Mouse (Mus musculus) kidney, postnatal 0 days (tissue): ENCODE measurements around the gene Cdhr3. TPM values are rescaled to one million over a fixed set of nuclear protein-coding genes. Genes with fewer than 3 reads are reported as not detected.
A peak's percentile ranks its signal among the peaks of the same experiment; 100 is the strongest.

Experiments used
- ATAC-seq: fragments of 200-750 bp; cut with Nextera tagmentation; replicated peaks from 2 replicates; pipeline ENCODE4 v1.8.0; 2017; ENCODE audit warnings: low read depth, moderate number of reproducible peaks, moderate TSS enrichment, moderate library complexity; ENCODE audit not compliant: low FRiP score
- DNase-seq: peaks from one replicate; pipeline ENCODE4 v3.0.0-alpha.2; 2016; ENCODE audit warnings: low spot score
- H3K27ac ChIP-seq: fragments of 300-500 bp; sonication (generic); 2 replicates; pipeline ENCODE4 v1.5.1; 2014; ENCODE audit warnings: mild to moderate bottlenecking
- H3K27me3 ChIP-seq: fragments of 300-500 bp; sonication (generic); 2 replicates; pipeline ENCODE4 v1.6.1; 2014; ENCODE audit warnings: low read length, mixed read lengths; ENCODE audit not compliant: insufficient read depth
- H3K36me3 ChIP-seq: fragments of 300-500 bp; sonication (generic); 2 replicates; pipeline ENCODE4 v1.6.1; 2014; ENCODE audit warnings: low read length, mixed read lengths; ENCODE audit not compliant: insufficient read depth
- H3K4me1 ChIP-seq: fragments of 300-500 bp; sonication (generic); replicated peaks from 2 replicates; pipeline ENCODE4 v1.6.1; 2014; ENCODE audit warnings: antibody characterized with exemption, low read length, mixed read lengths; ENCODE audit not compliant: insufficient read depth
- H3K4me2 ChIP-seq: fragments of 300-500 bp; sonication (generic); 2 replicates; pipeline ENCODE4 v1.6.1; 2014; ENCODE audit warnings: mild to moderate bottlenecking, low read length, moderate library complexity, mixed read lengths
- H3K4me3 ChIP-seq: fragments of 300-500 bp; sonication (generic); replicated peaks from 2 replicates; pipeline ENCODE4 v1.5.1; 2014; ENCODE audit warnings: low read depth, low read length
- H3K9ac ChIP-seq: fragments of 300-500 bp; sonication (generic); 2 replicates; pipeline ENCODE4 v1.6.1; 2014; ENCODE audit warnings: low read depth, low read length
- H3K9me3 ChIP-seq: fragments of 300-500 bp; sonication (generic); replicated peaks from 2 replicates; pipeline ENCODE4 v1.6.1; 2016; ENCODE audit warnings: low read length, inconsistent platforms, mixed read lengths
- CTCF ChIP-seq: IDR thresholded peaks from 2 replicates; pipeline ENCODE4 v1.5.1; 2016; ENCODE audit warnings: antibody characterized with exemption, low read depth, mild to moderate bottlenecking, moderate library complexity
- WGBS: fragments of 180-500 bp; shearing (Covaris S2); extraction: QIAGEN DNeasy Blood & Tissue Kit; methylation state at CpG from one replicate; pipeline ENCODE4 v1.1.7; 2014; 5-methylcytosine and 5-hydroxymethylcytosine counted together
- polyA plus RNA-seq: library from polyadenylated mRNA; unstranded; fragments of >200 nt; fragmentation: Nextera tagmentation; extraction: Ambion mirVana; gene quantifications from 2 replicates; pipeline ENCODE4 v1.2.1, GENCODE M21; 2015

The Cdhr3 gene
- polyA plus RNA-seq, 1 experiment from 2014 or later = not detected

GRCm38 (mm10) chr12:33040811-33041210 lies 51.9 kb downstream of the Cdhr3 start:
- H3K4me3 ChIP-seq = no peak overlapping the region
- no peak for DNase-seq

GRCm38 (mm10) chr12:33038676-33039075 lies 54.0 kb downstream of the Cdhr3 start:
- Histone ChIP-seq H3K27ac (no peak overlapping the region), H3K4me2 (no peak overlapping the region), H3K36me3 (no peaks in the 10 kb centered on the region), H3K4me1 (peaks cover 15% of the 10 kb centered on the region; the same call in 1 of the 2 replicates), H3K27me3 (no peaks in the 10 kb centered on the region), H3K9ac (no peak overlapping the region), H3K4me3 (no peak overlapping the region), H3K9me3 (no peaks in the 10 kb centered on the region)
- TF ChIP-seq CTCF = no peak
- ATAC-seq (no peak), DNase-seq (no peak)

More at GRCm38 (mm10) chr12:33040811-33041210, 51.9 kb downstream of the Cdhr3 start:
- no peak for ATAC-seq
- Histone ChIP-seq H3K9ac (no peak overlapping the region), H3K27me3 (no peaks in the 10 kb centered on the region), H3K4me1 (0 out of 2 replicates have a peak, but pooled peaks cover 2% of the 10 kb centered on the region), H3K27ac (no peak overlapping the region), H3K9me3 (no peaks in the 10 kb centered on the region), H3K36me3 (no peaks in the 10 kb centered on the region), H3K4me2 (no peak overlapping the region)
- WGBS = 87% methylated on average over 2 of the region's 2 CpGs
- TF ChIP-seq CTCF = no peak

- DNase-seq (peak; percentile 65), ATAC-seq (no peak)
- no peaks in the 10 kb centered on the region for H3K27me3 ChIP-seq
- H3K4me2 ChIP-seq = peak overlapping the region; percentile 30
- no peaks in the 10 kb centered on the region for H3K9me3 ChIP-seq
- H3K4me1 ChIP-seq = peaks cover 15% of the 10 kb centered on the region; the same call in 1 of the 2 replicates
- no peak overlapping the region for H3K4me3 ChIP-seq
- no peak for TF ChIP-seq CTCF
- 14% methylated on average over 21 of the region's 21 CpGs for WGBS
- H3K9ac ChIP-seq = no peak overlapping the region
- no peak overlapping the region for H3K27ac ChIP-seq
- no peaks in the 10 kb centered on the region for H3K36me3 ChIP-seq
Measured at GRCm38 (mm10) chr12:33035719-33036521, 56.8 kb downstream of the Cdhr3 start.

- DNase-seq (no peak), ATAC-seq (no peak)
- no peak for TF ChIP-seq CTCF
- WGBS = 18% methylated on average over 11 of the region's 11 CpGs
- Histone ChIP-seq H3K4me3 (no peak overlapping the region), H3K4me1 (peaks cover 15% of the 10 kb centered on the region; the same call in 1 of the 2 replicates), H3K27ac (no peak overlapping the region), H3K9me3 (no peaks in the 10 kb centered on the region), H3K36me3 (no peaks in the 10 kb centered on the region), H3K4me2 (peak overlapping the region; percentile 30; the same call in 1 of the 2 replicates), H3K9ac (no peak overlapping the region), H3K27me3 (no peaks in the 10 kb centered on the region)
Measured at GRCm38 (mm10) chr12:33035089-33035718, 57.5 kb downstream of the Cdhr3 start.

- TF ChIP-seq CTCF = no peak
- WGBS = 44% methylated on average over 12 of the region's 12 CpGs
Measured at GRCm38 (mm10) chr12:33034343-33035088, 58.2 kb downstream of the Cdhr3 start.

DNA sequence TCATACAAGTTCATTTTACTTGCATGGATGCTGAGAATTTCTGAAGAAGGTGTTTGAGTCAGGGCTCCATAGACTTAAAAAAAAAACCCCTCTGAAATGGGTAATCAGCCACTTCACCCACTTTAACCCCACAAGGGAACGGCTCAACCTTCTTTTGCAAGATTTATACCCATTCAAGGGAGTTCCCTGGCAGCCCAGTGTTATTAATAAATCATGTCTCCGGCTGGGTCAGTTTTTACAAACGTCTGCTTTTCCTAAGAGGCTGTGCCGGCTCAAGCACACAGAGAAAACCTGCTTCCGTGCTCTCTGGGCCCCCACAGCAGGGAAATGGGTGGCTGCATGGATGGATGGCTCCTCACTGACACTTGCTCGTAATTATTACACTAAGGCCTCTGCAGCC lies 59.5 kb downstream of the Cdhr3 start:
- no peaks in the 10 kb centered on the region for H3K36me3 ChIP-seq
- H3K4me1 ChIP-seq = peaks cover 15% of the 10 kb centered on the region; the same call in 1 of the 2 replicates
- H3K4me3 ChIP-seq = no peak overlapping the region
- H3K9ac ChIP-seq = no peak overlapping the region
- TF ChIP-seq CTCF = no peak
- H3K27me3 ChIP-seq = no peaks in the 10 kb centered on the region
- no peak for ATAC-seq
- DNase-seq = no peak
- WGBS = 4% methylated on average over 6 of the region's 6 CpGs
- H3K9me3 ChIP-seq = no peaks in the 10 kb centered on the region
- H3K4me2 ChIP-seq = no peak overlapping the region
- no peak overlapping the region for H3K27ac ChIP-seq

More at GRCm38 (mm10) chr12:33034343-33035088, 58.2 kb downstream of the Cdhr3 start:
- no peaks in the 10 kb centered on the region for H3K27me3 ChIP-seq
- peaks cover 15% of the 10 kb centered on the region; the same call in 1 of the 2 replicates for H3K4me1 ChIP-seq
- DNase-seq (no peak), ATAC-seq (no peak)
- no peak overlapping the region for H3K27ac ChIP-seq
- H3K4me3 ChIP-seq = no peak overlapping the region
- no peaks in the 10 kb centered on the region for H3K9me3 ChIP-seq
- H3K4me2 ChIP-seq = no peak overlapping the region
- no peaks in the 10 kb centered on the region for H3K36me3 ChIP-seq
- H3K9ac ChIP-seq = no peak overlapping the region
